Mouse (Mus musculus): ENCODE measurements around the gene Rdh5. TPM values are rescaled to one million over a fixed set of nuclear protein-coding genes. Genes with fewer than 3 reads are reported as not detected.

Rdh5 gene
- 8.4 TPM for polyA plus RNA-seq (2017; shearing (Covaris generic))

GRCm38 (mm10) chr10:128922822-128923012, at the start of gene Rdh5:
Gene Rdh5, minus strand, starts transcription at chr10:128922888.

DNA sequence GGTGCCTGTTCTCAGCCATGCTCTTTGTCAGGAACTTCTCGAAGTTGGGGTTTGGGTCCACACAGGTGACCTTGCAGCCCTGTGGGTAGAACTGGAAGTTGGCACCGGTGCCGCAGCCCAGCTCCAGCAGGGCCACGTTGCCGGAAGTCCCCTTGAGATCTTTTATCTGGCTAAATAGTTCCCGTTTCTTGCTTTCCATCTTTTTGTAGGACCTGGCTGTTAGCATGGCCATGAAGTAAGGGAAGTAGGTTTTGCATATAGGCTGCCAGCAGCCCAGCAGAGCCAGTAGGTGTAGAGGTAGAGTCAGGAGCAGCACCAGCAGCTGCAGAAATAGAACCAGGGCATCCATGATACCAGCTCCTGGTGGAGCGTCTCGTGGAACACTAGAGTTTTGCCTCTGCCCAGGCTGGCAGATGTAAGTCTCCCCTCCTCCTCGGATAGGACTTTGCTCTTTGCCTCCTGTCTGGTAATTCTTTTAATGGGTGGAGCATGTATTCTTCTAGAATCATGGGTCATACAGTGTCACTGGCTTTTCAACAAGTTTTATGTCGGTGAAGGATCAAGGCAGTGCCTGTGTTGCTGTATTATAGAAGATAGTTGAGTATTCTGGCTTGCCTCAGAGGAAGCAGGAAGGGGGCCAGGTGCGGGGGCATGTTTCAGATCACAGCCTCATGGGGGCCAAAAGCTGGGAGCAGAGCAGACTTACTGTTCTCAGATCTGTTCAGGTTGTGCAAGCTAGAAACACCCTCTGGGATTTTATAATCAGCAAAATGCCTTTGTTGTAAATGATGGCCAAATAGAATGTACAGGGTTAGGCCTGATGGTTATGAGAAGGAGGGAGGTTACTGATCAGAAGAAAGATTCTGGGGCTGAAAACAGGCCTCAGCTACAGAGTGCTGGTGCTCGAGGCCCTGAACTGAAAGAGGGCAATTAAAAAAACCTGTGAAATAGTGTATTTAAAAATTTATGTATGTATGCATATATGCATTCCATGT, 38.2 kb upstream of the Rdh5 start, which contains the start of gene Mettl7b:
Gene Mettl7b (minus strand): TSS at position 399 of the 995 bp plus-strand sequence.

DNA sequence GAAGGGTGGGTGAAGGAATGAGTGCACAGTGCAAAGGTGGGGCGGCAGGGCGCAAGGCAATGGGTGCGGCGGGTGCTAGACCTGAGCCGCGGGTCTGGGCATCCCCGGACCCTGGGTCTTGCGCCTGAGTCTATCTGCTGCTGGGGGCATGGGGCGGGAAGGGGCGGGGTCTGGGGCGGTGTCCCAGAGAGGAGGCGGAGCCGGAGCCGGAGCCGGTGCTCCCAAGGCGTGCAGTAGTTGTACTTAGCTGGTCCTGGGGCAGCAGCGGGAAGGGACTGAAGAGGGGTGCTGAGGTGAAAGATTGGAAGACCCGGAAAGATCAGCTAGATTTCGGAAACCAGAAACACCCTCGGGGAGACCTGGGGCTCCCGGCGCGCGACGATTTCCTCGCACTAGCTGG, 10.9 kb upstream of the Rdh5 start, which contains the start of gene Itga7:
Gene Itga7 (plus strand): TSS at position 245 of the 400 bp plus-strand sequence.

DNA sequence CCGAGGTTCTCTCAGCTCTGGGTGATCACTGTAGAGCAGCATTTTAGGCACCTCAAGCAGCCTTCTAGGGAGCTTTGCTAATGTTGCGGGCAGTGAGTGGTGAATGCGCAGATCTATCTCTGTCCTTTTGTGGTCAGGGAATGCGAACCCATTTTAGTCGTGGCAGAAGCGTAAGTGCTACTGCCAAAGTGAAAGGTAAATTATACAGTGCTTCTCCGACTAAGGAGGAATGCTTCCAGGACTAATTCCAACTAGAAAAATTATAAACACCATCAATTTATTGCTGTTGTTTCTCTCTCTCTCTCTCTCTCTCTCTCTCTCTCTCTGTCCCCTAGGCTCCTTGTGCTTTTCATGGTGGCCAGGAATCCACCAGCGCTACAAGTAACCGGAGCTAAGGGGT, 1.2 kb upstream of the Rdh5 start, which contains the start of gene Bloc1s1:
Gene Bloc1s1 (minus strand): TSS at position 101 of the 400 bp plus-strand sequence.

DNA sequence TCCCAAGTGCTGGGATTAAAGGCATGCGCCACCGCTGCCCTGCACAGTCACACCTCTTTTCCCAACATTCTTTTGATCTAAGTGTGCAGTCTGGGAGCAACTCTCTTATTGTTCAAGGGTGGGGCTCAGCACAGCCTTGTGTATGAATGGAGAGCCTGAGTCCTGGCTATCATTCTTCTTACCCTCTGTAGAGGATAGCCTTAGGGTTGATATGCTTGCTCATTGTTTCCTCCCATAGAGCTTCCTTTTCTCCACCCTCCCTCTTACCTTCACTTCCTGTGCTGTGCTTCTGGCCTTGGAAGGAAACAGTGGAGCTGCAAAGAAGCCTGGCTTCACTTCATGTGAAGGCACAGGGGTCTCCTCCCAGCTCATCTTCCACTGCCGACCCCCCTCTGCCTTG, 22.0 kb downstream of the Rdh5 start, which contains the start of gene Cd63:
Gene Cd63 (plus strand): TSS at position 292 of the 400 bp plus-strand sequence.

DNA sequence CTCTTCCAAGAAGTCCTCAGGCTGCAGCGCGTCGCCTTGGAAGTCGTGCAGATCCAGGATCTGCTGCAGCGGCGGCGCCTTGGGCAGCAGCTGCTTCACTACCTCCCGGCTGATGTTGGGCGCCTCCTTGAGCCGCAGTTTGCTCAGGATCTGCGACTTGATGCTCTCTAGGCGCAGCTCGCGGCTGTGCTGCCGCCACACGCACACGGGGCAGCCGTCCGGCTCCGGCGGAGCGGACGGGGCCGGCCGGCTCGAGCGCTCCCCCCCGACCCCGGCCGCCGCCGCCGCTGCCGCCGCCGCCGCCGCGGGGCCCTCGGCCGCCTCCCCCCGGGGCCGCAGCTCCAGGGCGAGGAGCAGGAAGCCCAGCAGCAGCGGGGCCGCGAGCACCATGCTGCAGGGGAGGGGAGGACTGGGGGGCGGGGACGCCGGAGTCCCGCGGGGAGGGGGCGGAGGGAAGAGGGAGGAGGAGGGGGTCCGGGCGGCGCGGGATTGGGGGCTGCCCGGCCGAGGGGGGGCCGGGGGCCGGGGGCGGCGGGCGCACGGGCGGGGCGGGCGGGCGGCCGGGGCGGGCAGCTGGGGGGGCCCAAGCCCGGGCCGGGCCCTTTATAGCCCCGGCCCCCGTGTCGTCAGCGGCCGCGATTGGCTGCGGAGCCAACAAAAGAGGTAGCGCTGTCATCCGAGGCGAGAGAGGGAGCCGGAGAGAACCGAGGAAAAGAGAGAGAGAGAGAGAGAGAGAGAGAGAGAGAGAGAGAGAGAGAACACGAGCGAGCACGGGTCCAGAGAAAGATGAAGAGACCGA, 31.2 kb downstream of the Rdh5 start, which contains the start of gene Gdf11:
Gene Gdf11 (minus strand): TSS at position 423 of the 799 bp plus-strand sequence.

Other genes starting within 250 kb of the Rdh5 start
- 18.4 TPM for gene Suox, start 248.8 kb downstream of the Rdh5 start, polyA plus RNA-seq (2017; shearing (Covaris generic))
- gene Rab5b, start 226.6 kb downstream of the Rdh5 start, polyA plus RNA-seq (2017; shearing (Covaris generic)) = 26.5 TPM
- gene Pmel, start 218.7 kb downstream of the Rdh5 start, polyA plus RNA-seq (2017; shearing (Covaris generic)) = 6.4 TPM
- 36.7 TPM for gene Cdk2, start 217.9 kb downstream of the Rdh5 start, polyA plus RNA-seq (2017; shearing (Covaris generic))
- 1,128 TPM for gene Dgka, start 178.0 kb downstream of the Rdh5 start, polyA plus RNA-seq (2017; shearing (Covaris generic))
- 31.8 TPM for gene Pym1, start 175.0 kb downstream of the Rdh5 start, polyA plus RNA-seq (2017; shearing (Covaris generic))
- not detected for gene Mmp19, start 132.0 kb downstream of the Rdh5 start, polyA plus RNA-seq (2017; shearing (Covaris generic))
- 54.8 TPM for gene Dnajc14, start 118.8 kb downstream of the Rdh5 start, polyA plus RNA-seq (2017; shearing (Covaris generic))
- 5.8 TPM for gene Tmem198b, start 118.5 kb downstream of the Rdh5 start, polyA plus RNA-seq (2017; shearing (Covaris generic))
- 109 TPM for gene Sarnp, start 105.6 kb downstream of the Rdh5 start, polyA plus RNA-seq (2017; shearing (Covaris generic))
- gene Ormdl2, start 101.2 kb downstream of the Rdh5 start, polyA plus RNA-seq (2017; shearing (Covaris generic)) = 26.9 TPM
- 1.2 TPM for gene Gdf11, start 31.2 kb downstream of the Rdh5 start, polyA plus RNA-seq (2017; shearing (Covaris generic))
- gene Cd63, start 21.9 kb downstream of the Rdh5 start, polyA plus RNA-seq (2017; shearing (Covaris generic)) = not detected
- gene Bloc1s1, start 1.1 kb upstream of the Rdh5 start, polyA plus RNA-seq (2017; shearing (Covaris generic)) = 85.2 TPM
- 8.8 TPM for gene Itga7, start 10.9 kb upstream of the Rdh5 start, polyA plus RNA-seq (2017; shearing (Covaris generic))
- gene Mettl7b, start 38.1 kb upstream of the Rdh5 start, polyA plus RNA-seq (2017; shearing (Covaris generic)) = not detected
- gene Olfr9, start 66.5 kb upstream of the Rdh5 start, polyA plus RNA-seq (2017; shearing (Covaris generic)) = 0.12 TPM
- not detected for gene Olfr763, start 87.9 kb upstream of the Rdh5 start, polyA plus RNA-seq (2017; shearing (Covaris generic))
- gene Olfr764-ps1, start 117.0 kb upstream of the Rdh5 start, polyA plus RNA-seq (2017; shearing (Covaris generic)) = not detected
- gene Olfr765, start 127.1 kb upstream of the Rdh5 start, polyA plus RNA-seq (2017; shearing (Covaris generic)) = not detected
- gene Olfr766-ps1, start 146.1 kb upstream of the Rdh5 start, polyA plus RNA-seq (2017; shearing (Covaris generic)) = not detected
- not detected for gene Olfr767, start 160.0 kb upstream of the Rdh5 start, polyA plus RNA-seq (2017; shearing (Covaris generic))
- not detected for gene Olfr768, start 176.5 kb upstream of the Rdh5 start, polyA plus RNA-seq (2017; shearing (Covaris generic))
- not detected for gene Olfr769, start 195.0 kb upstream of the Rdh5 start, polyA plus RNA-seq (2017; shearing (Covaris generic))
- gene Olfr770, start 216.1 kb upstream of the Rdh5 start, polyA plus RNA-seq (2017; shearing (Covaris generic)) = not detected
- gene Olfr771, start 241.9 kb upstream of the Rdh5 start, polyA plus RNA-seq (2017; shearing (Covaris generic)) = not detected

Measured in naive thymus-derived CD4-positive, alpha-beta T cell, adult 5 months (primary cell).